Mouse (Mus musculus): ENCODE measurements around the gene Xylt1.

- TF ChIP-seq POLR2A (IDR thresholded peaks at IDR 0.05; ENCODE audit: control insufficient read depth, extremely low read depth, insufficient read depth, low read length, poor library complexity) (no peak), CTCF (IDR thresholded peaks at IDR 0.05; ENCODE audit: borderline replicate concordance, control insufficient read depth, extremely low read depth, insufficient read depth, low read length, poor library complexity) (no peak)
These were observed 232.2 kb downstream of the Xylt1 start for GRCm38 (mm10) chr7:117612788-117613473.

All from thymus, adult 2 months (tissue).